Mouse (Mus musculus) intestine, postnatal 0 days (tissue): ENCODE data around the gene Usp12. TPM values are rescaled to one million over a fixed set of nuclear protein-coding genes. Genes with fewer than 3 reads are reported as not detected.

Experiments
- ATAC-seq: fragments of 200-750 bp; cut with Nextera tagmentation; 2 replicates; pipeline ENCODE4 v1.8.0; 2017; ENCODE audit warnings: mild to moderate bottlenecking, moderate TSS enrichment, moderate library complexity
- H3K27ac ChIP-seq: fragments of 300-500 bp; sonication (generic); 2 replicates; pipeline ENCODE4 v1.5.1; 2014; ENCODE audit warnings: mild to moderate bottlenecking, low read depth, low read length, moderate library complexity
- H3K27me3 ChIP-seq: fragments of 300-500 bp; sonication (generic); replicated peaks from 2 replicates; pipeline ENCODE4 v1.6.1; 2014; ENCODE audit warnings: low read length, mixed read lengths; ENCODE audit not compliant: control insufficient read depth, insufficient read depth
- H3K36me3 ChIP-seq: fragments of 300-500 bp; sonication (generic); 2 replicates; pipeline ENCODE4 v1.6.1; 2014; ENCODE audit warnings: mild to moderate bottlenecking, moderate library complexity; ENCODE audit not compliant: control insufficient read depth, insufficient read depth
- H3K4me1 ChIP-seq: fragments of 300-500 bp; sonication (generic); replicated peaks from 2 replicates; pipeline ENCODE4 v1.6.1; 2014; ENCODE audit warnings: antibody characterized with exemption, low read length, mixed read lengths; ENCODE audit not compliant: control insufficient read depth, insufficient read depth
- H3K4me2 ChIP-seq: fragments of 300-500 bp; sonication (generic); replicated peaks from 2 replicates; pipeline ENCODE4 v1.6.1; 2014; ENCODE audit warnings: low read depth, mild to moderate bottlenecking, moderate library complexity
- H3K4me3 ChIP-seq: fragments of 300-500 bp; sonication (generic); 2 replicates; pipeline ENCODE4 v1.5.1; 2014; ENCODE audit warnings: low read depth, low read length
- H3K9ac ChIP-seq: fragments of 300-500 bp; sonication (generic); 2 replicates; pipeline ENCODE4 v1.6.1; 2014; ENCODE audit warnings: mild to moderate bottlenecking, low read depth, low read length
- H3K9me3 ChIP-seq: fragments of 300-500 bp; sonication (generic); 2 replicates; pipeline ENCODE4 v1.6.1; 2016; ENCODE audit warnings: mixed run types; ENCODE audit not compliant: control insufficient read depth
- CTCF ChIP-seq: sonication (generic); IDR thresholded peaks from 2 replicates; pipeline ENCODE4 v1.5.1; 2016; ENCODE audit warnings: low read depth, mild to moderate bottlenecking, control low read depth, antibody characterized with exemption, moderate library complexity
- WGBS: fragments of 180-500 bp; shearing (Covaris S2); extraction: QIAGEN DNeasy Blood & Tissue Kit; methylation state at CpG from one replicate; pipeline ENCODE4 v1.1.7; 2014; 5-methylcytosine and 5-hydroxymethylcytosine counted together
- polyA plus RNA-seq: library from polyadenylated mRNA; unstranded; fragments of >200 nt; fragmentation: Nextera tagmentation; extraction: Ambion mirVana; gene quantifications from 2 replicates; pipeline ENCODE4 v1.2.1, GENCODE M21; 2015

The Usp12 gene
- polyA plus RNA-seq, 1 experiment from 2014 or later, result 21.7 TPM

GRCm38 (mm10) chr5:146692361-146692975 lies 102.3 kb downstream of the Usp12 start:
- H3K9ac ChIP-seq, result 0 out of 2 replicates have a peak overlapping the region, but pooled peaks have one; percentile 22
- peak; percentile 77 for ATAC-seq
- peaks cover 7% of the 10 kb centered on the region; the same call in 1 of the 2 replicates for H3K4me1 ChIP-seq
- H3K27ac ChIP-seq, result peak overlapping the region; percentile 95
- no peaks in the 10 kb centered on the region for H3K9me3 ChIP-seq
- no peaks in the 10 kb centered on the region for H3K36me3 ChIP-seq
- no peak overlapping the region for H3K4me3 ChIP-seq
- H3K4me2 ChIP-seq, result peak overlapping the region; percentile 28
- H3K27me3 ChIP-seq, result no peaks in the 10 kb centered on the region
- 2% methylated on average over 7 of the region's 7 CpGs for WGBS
- no peak; the same call in 1 of the 2 replicates for TF ChIP-seq CTCF

GRCm38 (mm10) chr5:146691745-146692144 lies 103.1 kb downstream of the Usp12 start:
- peak overlapping the region; percentile 28 for H3K4me2 ChIP-seq
- no peak overlapping the region for H3K4me3 ChIP-seq
- 0 out of 2 replicates have a peak overlapping the region, but pooled peaks have one; percentile 22 for H3K9ac ChIP-seq
- peak overlapping the region; percentile 95 for H3K27ac ChIP-seq
- peak; percentile 78 for TF ChIP-seq CTCF
- peaks cover 7% of the 10 kb centered on the region; the same call in 1 of the 2 replicates for H3K4me1 ChIP-seq
- no peaks in the 10 kb centered on the region for H3K9me3 ChIP-seq
- no peaks in the 10 kb centered on the region for H3K27me3 ChIP-seq
- WGBS, result 35% methylated on average over 8 of the region's 8 CpGs
- peak; percentile 37 for ATAC-seq
- H3K36me3 ChIP-seq, result no peaks in the 10 kb centered on the region

- Histone ChIP-seq H3K27ac (peak overlapping the region; percentile 88), H3K4me1 (peaks cover 25% of the 10 kb centered on the region), H3K36me3 (no peaks in the 10 kb centered on the region), H3K9me3 (no peaks in the 10 kb centered on the region), H3K27me3 (no peaks in the 10 kb centered on the region), H3K4me2 (peak overlapping the region; percentile 58), H3K4me3 (0 out of 2 replicates have a peak overlapping the region, but pooled peaks have one; percentile 16), H3K9ac (no peak overlapping the region)
- peak; percentile 85 for ATAC-seq
- WGBS, result 23% methylated on average over 17 of the region's 17 CpGs
- TF ChIP-seq CTCF, result no peak
These were observed 107.1 kb downstream of the Usp12 start for GRCm38 (mm10) chr5:146687541-146688313.

GRCm38 (mm10) chr5:146686954-146687353 lies 107.9 kb downstream of the Usp12 start:
- no peak for TF ChIP-seq CTCF
- no peak for ATAC-seq
- Histone ChIP-seq H3K27ac (peak overlapping the region; percentile 88), H3K27me3 (no peaks in the 10 kb centered on the region), H3K9ac (no peak overlapping the region), H3K36me3 (no peaks in the 10 kb centered on the region), H3K4me1 (peaks cover 27% of the 10 kb centered on the region), H3K4me3 (no peak overlapping the region), H3K4me2 (peak overlapping the region; percentile 58), H3K9me3 (no peaks in the 10 kb centered on the region)
- WGBS, result 68% methylated on average over 12 of the region's 12 CpGs

Other genes with a start within 250 kb of the Usp12 start
- not detected in 2 replicates for gene Gm3415, start 238.9 kb downstream of the Usp12 start, polyA plus RNA-seq
- gene Gpr12, start 209.8 kb downstream of the Usp12 start, polyA plus RNA-seq, result not detected in 2 replicates
- 426 and 430 TPM in 2 replicates for gene Rpl21, start 37.9 kb upstream of the Usp12 start, polyA plus RNA-seq
- gene Rasl11a, start 50.1 kb upstream of the Usp12 start, polyA plus RNA-seq, result 17.6 TPM in 2 replicates
- 64.9 and 66.6 TPM in 2 replicates for gene Gtf3a, start 153.7 kb upstream of the Usp12 start, polyA plus RNA-seq
- gene Mtif3, start 168.8 kb upstream of the Usp12 start, polyA plus RNA-seq, result 29.9 and 32.3 TPM in 2 replicates